In genomic region chr5:115907037-115908009, GRCm38 (mm10) we compare ENCODE assay signal across 8 mouse cellular contexts.
DNase-seq lines count a peak whose midpoint lies in the region; ATAC-seq and TF ChIP-seq lines count a peak whose summit lies in the region.

No protein-coding gene starts in this region.

- H3K4me1 ChIP-seq in heart, embryonic 13.5 days = peaks cover 40% of the 10 kb centered on the region
- peaks cover 11% of the 10 kb centered on the region for H3K4me1 ChIP-seq in liver, postnatal 0 days (ENCODE audit: insufficient read depth)

- peak overlapping the region; percentile 71 for H3K9ac ChIP-seq in heart, embryonic 13.5 days
- H3K9ac ChIP-seq in liver, postnatal 0 days (replicated peaks) = no peak overlapping the region; the same call in none of the 2 replicates

- no peak for TF ChIP-seq EP300 in liver, postnatal 0 days (IDR thresholded peaks at IDR 0.05; ENCODE audit: low read depth)

- WGBS in heart, embryonic 13.5 days = 10% methylated on average over 38 of the region's 38 CpGs
- 50% methylated on average over 38 of the region's 38 CpGs for WGBS in liver, postnatal 0 days (ENCODE audit: insufficient replicate concordance)

- H3K27me3 ChIP-seq in heart, embryonic 13.5 days (replicated peaks) = 0 out of 2 replicates have a peak, but pooled peaks cover 4% of the 10 kb centered on the region
- H3K27me3 ChIP-seq in liver, postnatal 0 days (ENCODE audit: insufficient read depth, low read length) = no peaks in the 10 kb centered on the region

- peak; percentile 48 for TF ChIP-seq CTCF in liver, postnatal 0 days (IDR thresholded peaks at IDR 0.05; ENCODE audit: low read depth)

- peak overlapping the region; percentile 53 for H3K4me3 ChIP-seq in heart, embryonic 13.5 days
- peak overlapping the region; percentile 34 for H3K4me3 ChIP-seq in liver, postnatal 0 days (ENCODE audit: low read depth, low read length)

- peak overlapping the region; percentile 88 for H3K4me2 ChIP-seq in heart, embryonic 13.5 days
- peak overlapping the region; percentile 72 for H3K4me2 ChIP-seq in liver, postnatal 0 days (ENCODE audit: low read depth, low read length)

- no peak for ATAC-seq in heart, embryonic 13.5 days (ENCODE audit: extremely low read depth, insufficient number of reproducible peaks, low FRiP score, low TSS enrichment)
- ATAC-seq in liver, postnatal 0 days = peak; percentile 62
- ATAC-seq in monocyte, adult 5-6 weeks (replicated peaks; ENCODE audit: insufficient number of reproducible peaks, low FRiP score, low TSS enrichment, poor library complexity, severe bottlenecking) = no peak

- no peak overlapping the region for H3K27ac ChIP-seq in heart, embryonic 13.5 days (replicated peaks)
- H3K27ac ChIP-seq in liver, postnatal 0 days (ENCODE audit: low read depth) = no peak overlapping the region

- peaks cover 5% of the 10 kb centered on the region; the same call in 1 of the 2 replicates for H3K36me3 ChIP-seq in heart, embryonic 13.5 days
- H3K36me3 ChIP-seq in liver, postnatal 0 days (replicated peaks; ENCODE audit: insufficient read depth, low read length) = no peaks in the 10 kb centered on the region; the same call in 1 of the 2 replicates

- no peaks in the 10 kb centered on the region for H3K9me3 ChIP-seq in heart, embryonic 13.5 days
- no peaks in the 10 kb centered on the region for H3K9me3 ChIP-seq in liver, postnatal 0 days (ENCODE audit: low read length)

- peak; percentile 21 for DNase-seq in kidney, adult 18-20 months
- no peak for DNase-seq in kidney, adult 11 months
- peak; percentile 46 for DNase-seq in embryo, embryonic 9.5 days (ENCODE audit: extremely low spot score)
- DNase-seq in kidney, postnatal 4 days = peak; percentile 54 to 71
- DNase-seq in liver, postnatal 0 days = peak; percentile 53
- peak; percentile 76 for DNase-seq in retina, embryonic 14.5 days (ENCODE audit: low spot score)
